In the genomic region with DNA sequence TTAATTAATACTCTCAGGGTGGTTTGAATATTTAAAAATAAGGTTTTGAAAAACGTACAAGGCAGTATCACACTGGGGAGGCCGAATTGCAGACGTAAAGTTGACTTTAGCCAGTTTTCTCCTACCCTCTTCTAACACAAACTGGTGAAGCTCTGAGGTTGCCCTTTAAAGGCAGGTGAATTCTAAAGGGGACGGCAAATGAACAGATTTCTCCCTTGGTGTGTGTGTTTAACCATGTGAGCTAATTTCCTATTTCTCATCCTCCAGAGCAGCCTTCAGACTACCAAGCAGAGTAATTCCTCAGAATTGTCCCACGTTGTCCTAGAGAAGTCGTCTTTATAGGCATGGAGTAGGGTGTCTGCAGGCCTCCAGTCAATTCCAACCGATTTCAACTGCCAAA, we compare ENCODE assay signal across 11 mouse cellular contexts.
DNase-seq lines count a peak whose midpoint lies in the region; ATAC-seq and TF ChIP-seq lines count a peak whose summit lies in the region.
"Had no signal": no experiment of that assay in that cellular context is flagged by ENCODE, and none has a peak within 500 bp of the region (broad histone marks: within the 10 kb centered on the region; RNA-seq: fewer than 3 reads in every experiment).

No protein-coding gene starts in this region.

- no peaks in the 10 kb centered on the region for H3K4me1 ChIP-seq in kidney, postnatal 0 days (replicated peaks; ENCODE audit: insufficient read depth, low read length)
- peaks cover 11% of the 10 kb centered on the region for H3K4me1 ChIP-seq in bone marrow macrophage, adult 2 months (ENCODE audit: control insufficient read depth, insufficient read depth, low read length)
- H3K4me1 ChIP-seq: limb, embryonic 15.5 days; lung, embryonic 15.5 days had no signal

- H3K9ac ChIP-seq in kidney, postnatal 0 days (ENCODE audit: low read depth, low read length): no peak overlapping the region
- H3K9ac ChIP-seq: limb, embryonic 15.5 days; lung, embryonic 15.5 days; neural tube, embryonic 12.5 days had no signal

- intact Hi-C loops in gastrocnemius, adult 2 months (cut with DNase I): no loop called here

- no peak for DNase-seq in gastrocnemius, adult 2 months
- DNase-seq in gastrocnemius, postnatal 10 days: no peak
- no peak for DNase-seq in kidney, postnatal 0 days (ENCODE audit: low spot score)
- DNase-seq in kidney, postnatal 36 days: no peak
- DNase-seq in cerebellum, postnatal 25 days: peak; percentile 22 to 23
- no peak for DNase-seq in left cerebral cortex, adult 8-10 months (ENCODE audit: low spot score in 2 of 2)
- DNase-seq: right cerebral cortex, adult 18-20 months had no signal

- H3K9me3 ChIP-seq in kidney, postnatal 0 days (replicated peaks; ENCODE audit: low read length): no peaks in the 10 kb centered on the region
- H3K9me3 ChIP-seq: limb, embryonic 15.5 days; lung, embryonic 15.5 days; neural tube, embryonic 12.5 days had no signal

- no peak overlapping the region for H3K4me2 ChIP-seq in kidney, postnatal 0 days (ENCODE audit: low read length)
- H3K4me2 ChIP-seq: limb, embryonic 15.5 days; lung, embryonic 15.5 days; neural tube, embryonic 12.5 days had no signal

- TF ChIP-seq POLR2A in bone marrow macrophage, adult 2 months (IDR thresholded peaks at IDR 0.05; ENCODE audit: borderline replicate concordance, low read depth, low read length): no peak

- peak overlapping the region; percentile 52 for H3K4me3 ChIP-seq in gastrocnemius, adult 2 months
- H3K4me3 ChIP-seq in kidney, postnatal 0 days (replicated peaks; ENCODE audit: low read depth, low read length): no peak overlapping the region
- H3K4me3 ChIP-seq in bone marrow macrophage, adult 2 months (ENCODE audit: insufficient read depth, low read length): peak overlapping the region; percentile 61
- H3K4me3 ChIP-seq: limb, embryonic 15.5 days; lung, embryonic 15.5 days; neural tube, embryonic 12.5 days had no signal

- peak overlapping the region; percentile 75 for H3K27ac ChIP-seq in gastrocnemius, adult 2 months
- peak overlapping the region; percentile 13; the same call in 1 of the 2 replicates for H3K27ac ChIP-seq in kidney, postnatal 0 days
- peak overlapping the region; percentile 93 for H3K27ac ChIP-seq in bone marrow macrophage, adult 2 months (ENCODE audit: insufficient read depth, low read depth, low read length)
- H3K27ac ChIP-seq: limb, embryonic 15.5 days; neural tube, embryonic 12.5 days had no signal

- no peaks in the 10 kb centered on the region for H3K27me3 ChIP-seq in kidney, postnatal 0 days (ENCODE audit: insufficient read depth, low read length)
- H3K27me3 ChIP-seq: limb, embryonic 15.5 days; lung, embryonic 15.5 days; neural tube, embryonic 12.5 days had no signal

- H3K36me3 ChIP-seq in kidney, postnatal 0 days (ENCODE audit: insufficient read depth, low read length): no peaks in the 10 kb centered on the region
- H3K36me3 ChIP-seq: limb, embryonic 15.5 days; lung, embryonic 15.5 days; neural tube, embryonic 12.5 days had no signal

- no peak for TF ChIP-seq CTCF in gastrocnemius, adult 2 months (IDR thresholded peaks at IDR 0.05)
- TF ChIP-seq CTCF in kidney, postnatal 0 days (IDR thresholded peaks at IDR 0.05; ENCODE audit: low read depth): no peak
- no peak for TF ChIP-seq CTCF in bone marrow macrophage, adult 2 months (IDR thresholded peaks at IDR 0.05; ENCODE audit: low read depth, low read length)

- WGBS in kidney, postnatal 0 days: 68% methylated on average over 7 of the region's 7 CpGs

- ATAC-seq in kidney, postnatal 0 days (replicated peaks; ENCODE audit: low FRiP score, low read depth): no peak

Comparison
In these comparisons a context has a peak if more than half of its experiments do, and no peak if none do; other contexts are left out.
1. DNase-seq: peak in cerebellum, postnatal 25 days (2 of 2); none in gastrocnemius, adult 2 months (single experiment), gastrocnemius, postnatal 10 days (single experiment), kidney, postnatal 0 days (single experiment), kidney, postnatal 36 days (0 of 2) and left cerebral cortex, adult 8-10 months (0 of 2).
2. H3K27ac ChIP-seq: peak in every context shown above with its lines; median percentile 93 in bone marrow macrophage, adult 2 months; 75 in gastrocnemius, adult 2 months; 13 in kidney, postnatal 0 days.